17 mouse cellular contexts compared by ENCODE assay signal in genomic region chr1:87671483-87671882, GRCm38 (mm10).
"Had no signal": no experiment of that assay in that cellular context is flagged by ENCODE, and none has a peak within 500 bp of the region (broad histone marks: within the 10 kb centered on the region; RNA-seq: fewer than 3 reads in every experiment).

No protein-coding gene starts in this region.

- H3K27me3 ChIP-seq: limb, embryonic 12.5 days; liver, embryonic 13.5 days; lung, embryonic 15.5 days; megakaryocyte, embryonic 14.5 days; midbrain, embryonic 12.5 days had no signal

- DNase-seq: kidney, adult 11 months; kidney, adult 9 months; kidney, postnatal 36 days; layer of hippocampus, adult 9-11 months; layer of hippocampus, postnatal 36 days; liver; liver, embryonic 13.5 days; liver, postnatal 0 days; lung, postnatal 14 days; right cerebral cortex, postnatal 25 days; thymus, postnatal 4 days had no signal

- H3K4me3 ChIP-seq: limb, embryonic 12.5 days; liver, embryonic 13.5 days; lung, embryonic 15.5 days; megakaryocyte, embryonic 14.5 days; midbrain, embryonic 12.5 days had no signal

- H3K36me3 ChIP-seq: limb, embryonic 12.5 days; lung, embryonic 15.5 days; midbrain, embryonic 12.5 days had no signal

- H3K9ac ChIP-seq: limb, embryonic 12.5 days; liver, embryonic 13.5 days; liver, postnatal 0 days; lung, embryonic 15.5 days; midbrain, embryonic 12.5 days had no signal

- H3K27ac ChIP-seq: kidney, postnatal 0 days; limb, embryonic 12.5 days; liver, embryonic 13.5 days; lung, embryonic 15.5 days; macrophage; midbrain, embryonic 12.5 days had no signal

- H3K4me1 ChIP-seq: limb, embryonic 12.5 days; liver, embryonic 13.5 days; lung, embryonic 15.5 days; midbrain, embryonic 12.5 days had no signal

- ATAC-seq: liver, postnatal 0 days had no signal

- H3K9me3 ChIP-seq: limb, embryonic 12.5 days; liver, embryonic 13.5 days; lung, embryonic 15.5 days; megakaryocyte, embryonic 14.5 days; midbrain, embryonic 12.5 days had no signal

- H3K4me2 ChIP-seq: limb, embryonic 12.5 days; liver, embryonic 13.5 days; lung, embryonic 15.5 days; midbrain, embryonic 12.5 days had no signal
